Mouse (Mus musculus) bone marrow, adult 2 months (tissue): ENCODE measurements around the gene Fgf11.

Experiments
- CTCF ChIP-seq: fragments of 200-500 bp; IDR thresholded peaks from 2 replicates; pipeline ENCODE4 v1.5.1; 2011; ENCODE audit warnings: low read length, control low read depth; ENCODE audit not compliant: control insufficient read depth, insufficient read depth
- POLR2A ChIP-seq: fragments of 200-500 bp; IDR thresholded peaks from 2 replicates; pipeline ENCODE4 v1.6.1; 2011; ENCODE audit warnings: low read depth, mild to moderate bottlenecking, control low read depth, low read length, borderline replicate concordance; ENCODE audit not compliant: control insufficient read depth

DNA sequence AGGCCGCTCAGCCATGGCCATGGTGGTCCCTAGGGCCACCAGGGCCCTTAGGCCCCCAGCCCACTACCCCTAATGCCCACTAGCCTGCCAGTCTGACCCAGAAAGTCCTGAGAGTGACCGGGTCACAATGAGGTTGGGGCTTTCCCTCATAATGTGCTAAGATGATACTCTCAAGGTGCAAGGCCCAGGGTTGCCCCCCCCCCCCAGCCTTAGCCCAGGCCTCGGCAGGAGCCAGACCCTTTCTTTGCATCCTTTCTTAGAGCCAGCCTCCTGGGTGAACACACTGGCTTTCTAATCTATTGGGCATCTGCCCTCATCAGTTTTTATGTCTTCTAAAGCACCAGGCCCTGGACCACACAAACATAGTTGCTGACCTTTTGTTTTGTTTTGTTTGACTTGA, 20.4 kb upstream of the Fgf11 start, which contains the start of gene Spem1:
- TF ChIP-seq CTCF, result no peak
- no peak for TF ChIP-seq POLR2A
